Mouse (Mus musculus): ENCODE data around the gene Mpp1.

The Mpp1 gene

DNA sequence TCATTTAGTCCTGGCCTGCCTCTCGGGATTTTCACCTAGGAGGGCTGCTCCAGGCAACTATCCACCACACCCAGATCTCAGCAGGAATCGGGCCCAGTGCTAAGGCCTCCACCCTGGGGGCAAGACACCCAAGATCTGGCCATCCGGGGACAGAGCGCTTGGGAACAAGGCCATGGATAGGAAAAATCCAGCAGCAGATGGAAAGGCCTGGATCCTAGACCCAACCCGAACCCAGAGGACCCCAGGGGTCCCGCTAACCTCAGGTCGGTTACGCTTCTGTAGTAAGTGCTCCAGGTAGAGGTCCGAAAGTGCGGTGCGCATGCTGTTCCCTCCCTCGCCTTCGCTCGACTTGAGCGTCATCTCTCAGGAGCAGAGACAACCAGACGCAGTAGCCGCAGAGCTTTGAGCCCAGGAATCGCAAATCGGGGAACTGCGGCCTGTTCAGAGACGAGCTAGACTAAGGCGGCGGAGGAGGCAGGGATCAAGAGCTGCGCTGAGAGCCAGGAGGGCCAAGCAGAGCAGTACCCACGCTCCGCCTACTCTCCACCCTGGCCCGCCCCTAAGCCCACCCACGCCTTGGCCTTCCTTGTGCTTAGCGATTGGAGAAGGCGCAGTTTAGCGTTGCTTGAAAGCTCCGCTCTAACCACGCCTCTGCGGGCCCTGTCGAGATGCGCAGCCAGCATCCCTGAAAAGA, at the start of gene Mpp1:
TSS of gene Mpp1 (minus strand) at position 550 of the 694 bp plus-strand sequence.
- peak; percentile 83 to 84 for DNase-seq (ENCODE audit: low spot score in 2 of 2)

DNA sequence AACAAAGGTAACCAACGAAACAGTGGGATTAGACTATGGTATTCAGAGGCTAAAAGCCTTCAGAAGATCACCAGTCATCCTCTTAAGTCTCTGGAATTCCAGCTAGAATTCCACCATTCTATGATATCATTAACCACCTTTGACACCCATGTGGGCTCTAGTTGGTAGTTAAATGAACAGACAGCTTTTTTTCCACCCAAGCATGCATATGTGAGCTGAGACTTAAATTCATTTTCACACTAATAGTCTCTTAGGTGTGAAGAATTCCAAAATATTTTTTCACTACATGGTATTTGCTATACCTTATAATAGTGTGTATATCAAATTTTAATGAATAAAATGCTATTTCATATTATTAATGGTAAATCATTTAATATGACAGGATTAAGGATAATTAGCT, 32.9 kb upstream of the Mpp1 start, which contains the start of gene Smim9:
TSS of gene Smim9 (minus strand) at position 101 of the 400 bp plus-strand sequence.
- DNase-seq (ENCODE audit: low spot score in 2 of 2), result no peak

GRCm38 (mm10) chrX:75155576-75156243, 24.9 kb upstream of the Mpp1 start:
- DNase-seq (ENCODE audit: low spot score in 2 of 2), result peak; percentile 22 to 34

DNA sequence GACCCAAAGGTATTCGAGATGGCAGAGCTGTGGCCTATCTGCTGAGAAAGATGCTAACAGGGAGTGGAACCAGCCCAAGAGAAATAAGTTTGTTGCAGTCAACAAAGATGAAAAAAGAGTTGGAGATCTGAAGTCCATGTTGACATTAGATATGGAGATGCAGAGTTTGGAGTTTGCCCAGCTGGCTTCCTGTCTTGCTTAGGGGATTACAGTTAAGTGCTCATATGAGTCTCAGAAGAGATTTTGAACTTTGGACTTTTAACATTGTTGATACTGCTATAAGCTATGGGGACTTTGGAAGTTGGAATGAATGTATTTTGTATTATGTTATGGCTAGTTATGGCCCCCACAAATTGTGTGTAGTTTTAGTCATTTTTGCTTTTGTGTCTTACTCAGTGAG, 21.4 kb upstream of the Mpp1 start:
- DNase-seq (ENCODE audit: low spot score in 2 of 2), result no peak

DNA sequence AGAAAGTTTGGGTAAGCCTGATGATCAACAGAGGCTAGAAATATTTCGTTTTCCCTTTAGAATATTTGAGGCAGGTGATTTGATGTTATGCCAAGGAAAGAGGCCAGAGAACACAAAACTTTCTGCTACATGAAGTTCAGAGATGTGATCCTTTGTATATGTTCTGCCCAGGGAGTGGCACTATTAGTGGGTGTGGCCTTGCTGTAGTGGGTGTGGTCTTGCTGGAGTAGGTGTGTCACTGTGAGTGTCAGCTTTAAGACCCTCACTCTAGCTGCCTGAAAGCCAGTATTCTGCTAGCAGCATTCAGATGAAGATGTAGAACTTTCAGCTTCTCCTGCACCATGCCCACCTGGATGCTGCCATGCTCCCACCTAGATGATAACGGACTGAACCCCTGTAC, 19.5 kb upstream of the Mpp1 start:
- DNase-seq (ENCODE audit: low spot score in 2 of 2), result no peak

- no peak for DNase-seq (ENCODE audit: low spot score in 2 of 2)
These were observed 17.6 kb upstream of the Mpp1 start for GRCm38 (mm10) chrX:75148414-75148813.

- DNase-seq (ENCODE audit: low spot score in 2 of 2), result peak; percentile 5 to 8
These were observed 12.3 kb upstream of the Mpp1 start for GRCm38 (mm10) chrX:75143124-75143555.

DNA sequence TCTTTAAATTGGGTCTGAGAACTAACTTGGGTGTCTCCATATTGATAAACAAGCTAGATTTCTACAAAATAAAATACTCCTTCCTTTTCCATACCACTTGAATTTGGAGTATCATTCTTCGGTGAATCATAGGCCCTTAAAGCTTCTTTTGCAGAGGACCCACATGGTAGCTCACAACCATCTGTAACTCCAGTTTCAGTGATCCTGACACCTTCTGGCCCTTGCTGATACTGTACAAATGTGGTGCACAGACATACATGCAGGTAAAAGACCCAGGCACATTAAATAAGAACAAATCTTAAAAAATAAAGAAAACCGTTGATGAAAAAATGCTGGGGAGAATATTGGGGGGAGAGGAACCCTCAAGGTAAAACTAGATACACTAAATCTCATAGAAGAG, 7.4 kb upstream of the Mpp1 start:
- DNase-seq (ENCODE audit: low spot score in 2 of 2), result no peak

- DNase-seq (ENCODE audit: low spot score in 2 of 2), result no peak
These were observed 6.9 kb upstream of the Mpp1 start for GRCm38 (mm10) chrX:75137729-75138128.

GRCm38 (mm10) chrX:75136938-75137337, 6.1 kb upstream of the Mpp1 start:
- DNase-seq (ENCODE audit: low spot score in 2 of 2), result no peak

DNA sequence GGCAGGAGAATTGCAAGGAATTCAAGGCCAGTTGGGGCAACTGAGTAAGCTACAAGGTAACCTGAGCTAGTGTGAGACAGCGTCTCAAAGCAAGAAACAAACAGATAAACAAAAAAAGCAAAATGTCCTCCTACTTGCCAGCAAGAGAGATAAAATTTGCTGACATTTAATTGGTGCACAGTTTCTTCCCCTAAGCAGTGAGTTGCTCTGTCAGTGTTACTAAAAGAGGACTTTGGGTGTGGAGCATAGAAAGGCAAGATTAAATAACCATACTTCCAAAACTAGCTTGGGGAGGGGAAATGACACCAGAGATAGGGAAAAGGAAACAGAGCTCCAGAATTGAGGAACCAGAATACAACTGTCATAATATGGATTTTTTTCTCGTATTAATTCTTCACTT, 1.3 kb downstream of the Mpp1 start:
- peak in 1 of 2 experiments; percentile 6 for DNase-seq (ENCODE audit: low spot score in 2 of 2)

DNA sequence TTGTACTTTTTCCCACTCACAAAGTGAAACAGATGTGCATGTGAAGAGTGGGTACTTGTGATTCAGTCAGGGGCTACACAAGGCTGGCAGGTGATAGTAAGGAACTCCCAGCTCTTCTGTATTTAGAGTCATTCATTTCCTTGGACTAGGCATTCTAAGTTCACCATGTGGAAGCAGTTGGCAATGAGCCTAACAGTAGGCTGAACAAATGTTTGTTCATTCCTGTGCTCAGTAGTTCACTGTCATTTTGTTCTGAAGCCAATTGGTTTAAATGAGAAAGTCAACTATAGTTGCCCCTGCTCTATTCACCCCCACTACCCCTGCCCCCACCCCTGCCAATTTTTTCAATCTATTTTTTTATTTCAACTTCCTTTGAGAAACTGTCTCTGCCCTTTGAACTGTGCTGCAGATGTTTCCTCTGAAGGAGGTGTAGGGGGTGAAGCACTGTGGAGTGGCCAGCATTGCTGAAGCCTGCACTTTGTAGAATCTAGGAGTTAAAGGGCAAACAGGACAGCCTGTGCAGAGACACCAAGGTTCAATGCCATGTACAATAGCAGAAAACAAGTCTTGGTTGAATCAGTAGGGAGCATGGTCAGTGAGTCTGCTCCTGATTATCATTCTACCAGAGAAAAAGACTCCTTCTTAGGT, 2.4 kb downstream of the Mpp1 start:
- DNase-seq (ENCODE audit: low spot score in 2 of 2), result peak; percentile 12 to 32

GRCm38 (mm10) chrX:75126893-75127292, 3.9 kb downstream of the Mpp1 start:
- no peak for DNase-seq (ENCODE audit: low spot score in 2 of 2)

DNA sequence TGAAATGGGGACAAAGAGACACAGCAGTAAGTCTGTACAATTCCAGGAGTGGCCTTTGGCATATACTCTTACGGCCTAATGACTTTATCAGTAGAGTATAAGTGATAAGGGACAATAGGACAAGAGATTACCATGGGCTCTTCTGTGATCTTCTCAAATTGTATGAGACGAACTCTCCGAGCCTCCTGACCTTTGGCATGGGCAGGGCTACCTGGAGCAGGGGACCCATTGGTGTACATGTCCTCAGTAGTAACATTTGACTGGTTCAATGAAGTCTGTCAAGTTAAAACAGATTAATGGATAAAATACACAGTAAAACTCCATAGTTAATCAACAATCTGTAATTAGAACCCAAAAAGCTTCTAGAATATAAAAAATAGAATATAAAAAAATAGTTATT, 5.2 kb downstream of the Mpp1 start:
- no peak for DNase-seq (ENCODE audit: low spot score in 2 of 2)

- no peak for DNase-seq (ENCODE audit: low spot score in 2 of 2)
These were observed 15.3 kb downstream of the Mpp1 start for GRCm38 (mm10) chrX:75115550-75115949.

- DNase-seq (ENCODE audit: low spot score in 2 of 2), result no peak
These were observed 28.5 kb downstream of the Mpp1 start for GRCm38 (mm10) chrX:75102293-75102692.

DNA sequence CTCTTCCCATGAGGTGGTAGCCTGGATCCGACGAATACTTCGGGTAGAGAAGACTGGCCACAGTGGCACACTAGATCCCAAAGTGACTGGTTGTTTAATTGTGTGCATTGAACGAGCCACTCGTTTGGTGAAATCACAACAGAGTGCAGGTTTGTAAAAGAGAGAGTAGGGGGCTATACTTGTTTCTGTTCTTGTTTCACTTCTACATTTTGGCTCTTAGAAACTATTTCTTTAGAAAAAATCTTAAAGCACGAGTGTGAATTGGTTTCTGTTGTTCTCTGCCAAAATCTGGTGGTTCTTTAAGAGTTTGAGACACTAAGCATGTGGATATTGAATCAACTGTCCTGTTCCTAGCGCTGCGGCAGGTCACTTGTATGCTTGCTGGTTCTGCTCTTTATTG, 32.0 kb downstream of the Mpp1 start:
- no peak for DNase-seq (ENCODE audit: low spot score in 2 of 2)

- DNase-seq (ENCODE audit: low spot score in 2 of 2), result no peak
These were observed 34.5 kb downstream of the Mpp1 start for GRCm38 (mm10) chrX:75096163-75096770.

GRCm38 (mm10) chrX:75095369-75096162, 35.2 kb downstream of the Mpp1 start, which contains the start of gene Dkc1:
Dkc1 (plus strand) TSS chrX:75095854.
- DNase-seq (ENCODE audit: low spot score in 2 of 2), result peak; percentile 95 to 96

- DNase-seq (ENCODE audit: low spot score in 2 of 2), result peak in 1 of 2 experiments; percentile 11
These were observed 45.2 kb downstream of the Mpp1 start for GRCm38 (mm10) chrX:75085654-75086053.

- peak; percentile 75 to 79 for DNase-seq (ENCODE audit: low spot score in 2 of 2)
These were observed 45.9 kb downstream of the Mpp1 start, which contains the start of gene Gab3 for GRCm38 (mm10) chrX:75084774-75085508. Gab3 (minus strand) TSS chrX:75085458.
